Mouse (Mus musculus) lung, postnatal 0 days (tissue): Measurements from ENCODE around the gene Gm20696.

ENCODE experiments used
- CTCF ChIP-seq: IDR thresholded peaks from 2 replicates; pipeline ENCODE4 v1.5.1; 2016; ENCODE audit warnings: antibody characterized with exemption, mild to moderate bottlenecking
- EP300 ChIP-seq: IDR thresholded peaks from 2 replicates; pipeline ENCODE4 v1.6.1; 2016; ENCODE audit warnings: antibody characterized with exemption, mild to moderate bottlenecking, control low read depth

- TF ChIP-seq CTCF (no peak), EP300 (no peak)
These were observed 175.5 kb downstream of the Gm20696 start for GRCm38 (mm10) chr6:99491146-99491545.
